ENCODE assay signal across 8 mouse cellular contexts in the genomic region with DNA sequence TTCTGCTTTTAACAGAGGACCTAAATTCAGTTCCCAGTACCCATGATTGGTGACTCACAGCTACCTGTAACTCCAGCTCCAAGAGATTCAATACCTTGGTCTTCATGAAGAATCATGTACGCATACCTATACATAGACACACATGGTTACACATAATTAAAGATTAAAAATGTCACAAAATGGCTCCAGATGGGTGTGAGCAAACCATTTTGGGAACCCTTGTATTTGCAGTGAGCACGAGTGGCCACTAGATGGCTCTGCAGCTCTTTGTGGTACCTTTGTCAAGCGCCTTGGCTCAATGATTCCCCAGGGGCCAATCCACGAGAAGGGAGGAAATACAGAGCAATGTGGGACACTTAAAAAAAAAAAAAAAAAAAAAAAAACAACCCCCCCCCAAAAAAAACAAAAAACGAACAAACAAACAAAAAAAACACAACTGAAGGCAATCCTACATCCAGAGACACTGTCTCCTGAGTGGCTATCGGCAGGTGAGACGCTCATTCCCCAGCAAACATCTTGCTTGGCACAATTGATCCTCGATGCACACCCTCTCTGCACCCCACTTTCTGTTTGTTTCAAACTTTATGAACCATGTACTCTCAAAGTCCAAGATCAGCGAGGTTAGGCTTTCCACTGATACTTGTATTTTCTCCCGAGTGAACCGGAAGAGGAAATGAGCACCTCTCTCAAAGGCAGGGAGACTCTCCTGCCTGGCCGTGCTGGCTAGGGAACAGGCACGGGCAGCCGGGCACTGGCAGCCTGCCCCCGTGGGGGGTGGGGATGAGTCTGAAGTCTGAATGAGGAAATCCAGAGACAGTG. TPM values are rescaled to one million over a fixed set of nuclear protein-coding genes. Genes with fewer than 3 reads are reported as not detected.
DNase-seq lines count a peak whose midpoint lies in the region; TF ChIP-seq lines count a peak whose summit lies in the region.

No protein-coding gene starts in this region.

- intact Hi-C loops in left cerebral cortex, adult 2 months (cut with DNase I) = loop anchor here (1.0 to 10.0 kb wide), 5 partner anchors 35 to 399 kb away; a partner anchor contains a TSS

- under 1% methylated on average over 15 of the region's 15 CpGs for WGBS in macrophage (ENCODE audit: missing documents)

- DNase-seq in adrenal gland, adult (ENCODE audit: inconsistent age in 2 of 2, low spot score in 1 of 2) = peak; percentile 82 to 93
- peak; percentile 78 to 80 for DNase-seq in gastrocnemius, adult 8-10 months (ENCODE audit: low spot score in 2 of 2)
- peak; percentile 83 for DNase-seq in hindlimb bud, embryonic 11.5 days (ENCODE audit: extremely low spot score, low read depth, low spot score)
- peak; percentile 81 to 85 for DNase-seq in left cerebral cortex, adult 2 months (ENCODE audit: extremely low spot score in 1 of 2, low spot score in 2 of 2)
- DNase-seq in retina, postnatal 7 days (ENCODE audit: low read depth, low spot score) = peak; percentile 79
- DNase-seq in urinary bladder, adult 2 months (ENCODE audit: low spot score) = peak; percentile 59

- H3K4me3 ChIP-seq in cortical plate, adult 2 months (ENCODE audit: insufficient read depth, low read length) = peak overlapping the region; percentile 39
- peak overlapping the region; percentile 49 for H3K4me3 ChIP-seq in left cerebral cortex, adult 2 months
- H3K4me3 ChIP-seq in macrophage (ENCODE audit: inconsistent target) = peak overlapping the region; percentile 50

- no peaks in the 10 kb centered on the region for H3K79me2 ChIP-seq in macrophage (ENCODE audit: inconsistent target)

- no peaks in the 10 kb centered on the region for H3K36me3 ChIP-seq in macrophage (ENCODE audit: inconsistent target)

- H3K27ac ChIP-seq in cortical plate, adult 2 months (ENCODE audit: insufficient read depth, low read length) = no peak overlapping the region
- peak overlapping the region; percentile 68; the same call in 1 of the 2 replicates for H3K27ac ChIP-seq in left cerebral cortex, adult 2 months
- H3K27ac ChIP-seq in macrophage = peak overlapping the region; percentile 42

- no peak for TF ChIP-seq POLR2A in cortical plate, adult 2 months (IDR thresholded peaks at IDR 0.05; ENCODE audit: extremely low read depth, insufficient read depth, low read length)

- H3K4me1 ChIP-seq in cortical plate, adult 2 months (ENCODE audit: control insufficient read depth, insufficient read depth, low read length) = no peaks in the 10 kb centered on the region

- TF ChIP-seq CTCF in cortical plate, adult 2 months (IDR thresholded peaks at IDR 0.05; ENCODE audit: extremely low read depth, insufficient read depth, low read length) = peak; percentile 91
- peak; percentile 82 for TF ChIP-seq CTCF in left cerebral cortex, adult 2 months (IDR thresholded peaks at IDR 0.05)

RNA-seq across cellular contexts. Expression of a gene that starts 35.1 kb away (rescaled TPM):
- 64.8 and 72.8 TPM in 2 replicates for polyA plus RNA-seq in cortical plate, adult 2 months (2012; rRNA removed)
- 100 to 1,000 TPM in 1 of 4 experiments, 10 to 100 TPM in 3; 57.4 to 110 (median 72.7) TPM for total RNA-seq in gastrocnemius, adult 8-10 months (2022)
- 100 to 1,000 TPM in 1 of 2 experiments, 10 to 100 TPM in 1; 96.6 to 121 TPM for total RNA-seq in left cerebral cortex, adult 2 months (2021)
- total RNA-seq in macrophage (2018; cell fraction: chromatin; rRNA removed) = 100 to 1,000 TPM in 16 of 26 experiments, 10 to 100 TPM in 10; 55.6 to 150 (median 114) TPM
- 100 to 1,000 TPM in 21 of 26 experiments, 10 to 100 TPM in 5; 85.9 to 123 (median 106) TPM for total RNA-seq in macrophage (2018; cell fraction: cytosol; rRNA removed)
- 100 to 1,000 TPM in 17 of 26 experiments, 10 to 100 TPM in 9; 68.4 to 166 (median 118) TPM for total RNA-seq in macrophage (2018; cell fraction: nucleus; rRNA removed)
- 86.5 to 117 TPM (median 108 TPM) in 3 replicates for polyA plus RNA-seq in macrophage (2018)
- polyA plus RNA-seq in urinary bladder, adult 2 months (2012; rRNA removed) = 87.8 and 89.4 TPM in 2 replicates

RNA-seq across cellular contexts. Expression of a gene that starts 40.8 kb away (rescaled TPM):
- polyA plus RNA-seq in cortical plate, adult 2 months (2012; rRNA removed) = 5.9 and 6.0 TPM in 2 replicates
- 1 to 10 TPM; 5.4 to 6.7 (median 6.3) TPM for total RNA-seq in gastrocnemius, adult 8-10 months (2022)
- 10 to 100 TPM; 19.5 to 20.7 TPM for total RNA-seq in left cerebral cortex, adult 2 months (2021)
- 1 to 10 TPM; 1.6 to 7.7 (median 4.2) TPM for total RNA-seq in macrophage (2018; cell fraction: chromatin; rRNA removed)
- 1 to 10 TPM; 1.1 to 5.6 (median 3.0) TPM for total RNA-seq in macrophage (2018; cell fraction: cytosol; rRNA removed)
- 10 to 100 TPM in 1 of 26 experiments, 1 to 10 TPM in 25; 1.6 to 10.1 (median 4.9) TPM for total RNA-seq in macrophage (2018; cell fraction: nucleus; rRNA removed)
- 1.6 to 2.9 TPM (median 2.1 TPM) in 3 replicates for polyA plus RNA-seq in macrophage (2018)
- polyA plus RNA-seq in urinary bladder, adult 2 months (2012; rRNA removed) = 5.3 and 10.1 TPM in 2 replicates

RNA-seq across cellular contexts. Expression of a gene that starts 56.6 kb away (rescaled TPM):
- polyA plus RNA-seq in cortical plate, adult 2 months (2012; rRNA removed) = 9.5 and 9.9 TPM in 2 replicates
- 10 to 100 TPM; 19.2 to 27.7 (median 24.0) TPM for total RNA-seq in gastrocnemius, adult 8-10 months (2022)
- 10 to 100 TPM; 14.7 to 16.3 TPM for total RNA-seq in left cerebral cortex, adult 2 months (2021)
- total RNA-seq in macrophage (2018; cell fraction: chromatin; rRNA removed) = 10 to 100 TPM in 9 of 26 experiments, 1 to 10 TPM in 17; 1.7 to 17.9 (median 7.0) TPM
- total RNA-seq in macrophage (2018; cell fraction: cytosol; rRNA removed) = 10 to 100 TPM in 18 of 26 experiments, 1 to 10 TPM in 8; 5.1 to 20.5 (median 14.4) TPM
- 10 to 100 TPM in 11 of 26 experiments, 1 to 10 TPM in 15; 3.2 to 25.1 (median 8.5) TPM for total RNA-seq in macrophage (2018; cell fraction: nucleus; rRNA removed)
- 9.4 to 16.8 TPM (median 15.8 TPM) in 3 replicates for polyA plus RNA-seq in macrophage (2018)
- polyA plus RNA-seq in urinary bladder, adult 2 months (2012; rRNA removed) = 12.8 and 13.5 TPM in 2 replicates
